Mouse (Mus musculus): ENCODE measurements around the gene Dnajc3.

DNA sequence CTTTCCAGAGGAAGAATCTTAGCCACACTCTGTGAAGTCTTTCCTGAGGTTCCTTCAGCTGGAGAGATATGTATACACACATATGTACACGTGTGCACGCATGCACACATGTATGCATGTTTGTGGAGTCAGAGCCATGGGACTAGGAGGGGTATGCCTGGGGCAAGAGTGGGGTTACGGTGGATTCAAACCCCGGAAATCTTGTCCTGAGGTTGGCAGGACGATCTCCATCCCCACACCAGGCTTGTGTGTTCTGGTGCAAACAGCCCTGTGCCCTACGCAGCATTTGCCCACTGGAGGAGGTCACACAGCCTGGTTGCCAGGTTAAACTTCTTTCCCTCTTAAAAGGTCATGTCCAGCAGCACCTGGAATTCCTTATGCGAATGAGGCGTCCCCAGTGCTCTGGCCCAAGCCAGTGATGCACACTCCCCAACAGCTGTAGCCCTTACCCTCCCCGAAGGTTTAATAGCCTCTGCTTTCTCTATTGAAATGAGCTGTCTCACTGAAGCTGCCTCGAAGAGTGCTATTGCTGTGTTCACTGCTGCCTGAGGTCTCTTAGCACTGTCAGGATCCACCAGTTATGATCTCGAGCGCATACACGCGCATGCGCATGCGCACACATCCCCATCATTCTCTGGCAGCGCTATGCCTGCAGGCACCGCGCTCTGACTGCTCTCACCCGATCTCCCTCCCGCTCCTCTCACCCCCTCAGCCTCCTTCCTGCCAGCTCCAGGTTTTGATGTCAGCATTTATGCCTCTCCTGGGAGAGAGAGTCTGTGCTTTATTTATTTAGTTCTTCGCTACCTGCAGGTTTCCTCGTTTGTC is 75.0 kb downstream of the Dnajc3 start:
- TF ChIP-seq CTCF (IDR thresholded peaks at IDR 0.05; ENCODE audit: control insufficient read depth, insufficient read depth, low read length) = no peak
- TF ChIP-seq POLR2A (IDR thresholded peaks at IDR 0.05; ENCODE audit: borderline replicate concordance, control insufficient read depth, low read depth, low read length) = no peak

All from bone marrow, adult 2 months (tissue).